Mouse (Mus musculus): ENCODE measurements around the gene Arnt2.

DNA sequence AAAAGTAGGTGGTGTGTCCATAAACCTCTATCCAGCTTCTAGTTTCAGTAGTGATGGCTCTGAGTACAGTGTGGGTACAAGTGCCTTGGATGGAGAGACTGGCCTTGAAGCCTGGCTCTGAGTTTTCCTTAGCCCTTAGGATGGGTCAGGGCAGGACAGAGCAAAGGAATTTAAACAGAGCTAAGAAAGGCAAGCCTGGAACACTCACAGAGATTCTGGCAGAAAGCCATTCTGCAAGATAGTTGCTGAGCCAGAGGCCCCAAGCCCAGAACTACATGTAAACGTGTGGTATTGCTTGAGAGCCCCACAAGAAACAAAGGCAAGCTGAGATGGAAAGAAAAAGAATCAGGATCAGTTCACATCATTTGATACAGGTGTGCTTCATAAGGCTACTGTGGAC lies 70.8 kb downstream of the Arnt2 start:
- no peak for TF ChIP-seq CTCF (IDR thresholded peaks at IDR 0.05; ENCODE audit: control insufficient read depth, insufficient read depth, insufficient replicate concordance, low read depth, low read length)
- TF ChIP-seq POLR2A (IDR thresholded peaks at IDR 0.05; ENCODE audit: control insufficient read depth, low read depth, low read length) = no peak

Data from testis, adult 2 months (tissue).